ENCODE assay signal across 27 mouse cellular contexts in genomic region chr2:27654321-27655232, GRCm38 (mm10). TPM values are rescaled to one million over a fixed set of nuclear protein-coding genes. Genes with fewer than 3 reads are reported as not detected.
A peak's percentile ranks its signal among the peaks of the same experiment; 100 is the strongest.
DNase-seq lines count a peak whose midpoint lies in the region; ATAC-seq and TF ChIP-seq lines count a peak whose summit lies in the region.
"Had no signal": no experiment of that assay in that cellular context is flagged by ENCODE, and none has a peak within 500 bp of the region (broad histone marks: within the 10 kb centered on the region; RNA-seq: fewer than 3 reads in every experiment).

No protein-coding gene starts in this region.

- DNase-seq in MEL (ENCODE audit: low read depth, low spot score) = peak; percentile 48
- peak; percentile 28 for DNase-seq in brain, embryonic 14.5 days (ENCODE audit: low read depth)
- DNase-seq in embryonic facial prominence, embryonic 10.5 days (ENCODE audit: low spot score) = peak; percentile 29
- DNase-seq in urinary bladder, adult 18-20 months (ENCODE audit: low spot score in 2 of 2) = no peak
- no peak for DNase-seq in layer of hippocampus, adult 11-12 months (ENCODE audit: low spot score)
- DNase-seq in lung, postnatal 0 days (ENCODE audit: low spot score) = no peak
- no peak for DNase-seq in forebrain, embryonic 11.5 days (ENCODE audit: low spot score)
- DNase-seq: adrenal gland, adult 8-10 months; B cell, adult 2 months; cerebellum, postnatal 14 days; gastrocnemius, postnatal 14 days; heart, adult 2 months; kidney, adult 9 months; kidney, postnatal 25 days; layer of hippocampus, adult 9-11 months; lung, adult 18-20 months; lung, postnatal 4 days; thymus, adult 2 months had no signal

- H3K4me1 ChIP-seq in MEL (ENCODE audit: control insufficient read depth in 1 of 2, insufficient read depth in 2 of 2, low read length in 2 of 2) = peaks cover 3 to 21% of the 10 kb centered on the region in 2 experiments; a peak in 3 of 4 replicates
- H3K4me1 ChIP-seq in embryonic facial prominence, embryonic 10.5 days = peaks cover 39% of the 10 kb centered on the region
- peaks cover 7% of the 10 kb centered on the region; the same call in 1 of the 2 replicates for H3K4me1 ChIP-seq in liver, embryonic 16.5 days (ENCODE audit: control insufficient read depth, low read depth, low read length)
- no peaks in the 10 kb centered on the region for H3K4me1 ChIP-seq in lung, postnatal 0 days (ENCODE audit: insufficient read depth, low read depth, low read length)
- H3K4me1 ChIP-seq in forebrain, embryonic 11.5 days (replicated peaks; ENCODE audit: control insufficient read depth, insufficient read depth, low read length) = peaks cover 2% of the 10 kb centered on the region; the same call in 1 of the 2 replicates
- H3K4me1 ChIP-seq: forebrain, embryonic 15.5 days had no signal

- H3K36me3 ChIP-seq in MEL (ENCODE audit: control insufficient read depth in 1 of 2, insufficient read depth in 2 of 2, low read length in 2 of 2) = peaks cover 0 to 10% of the 10 kb centered on the region in 2 experiments; a peak in 2 of 4 replicates
- H3K36me3 ChIP-seq in embryonic facial prominence, embryonic 10.5 days (replicated peaks) = no peaks in the 10 kb centered on the region
- no peaks in the 10 kb centered on the region for H3K36me3 ChIP-seq in liver, embryonic 16.5 days (ENCODE audit: control insufficient read depth, insufficient read depth)
- no peaks in the 10 kb centered on the region for H3K36me3 ChIP-seq in lung, postnatal 0 days (ENCODE audit: insufficient read depth, low read length)
- no peaks in the 10 kb centered on the region for H3K36me3 ChIP-seq in forebrain, embryonic 11.5 days (ENCODE audit: control insufficient read depth, insufficient read depth, low read length)
- H3K36me3 ChIP-seq: embryonic facial prominence, embryonic 13.5 days; forebrain, embryonic 15.5 days; heart, embryonic 15.5 days; limb, embryonic 10.5 days; neural tube, embryonic 15.5 days had no signal

- no peaks in the 10 kb centered on the region for H3K9me3 ChIP-seq in MEL (replicated peaks; ENCODE audit: insufficient read depth, low read length)
- H3K9me3 ChIP-seq in embryonic facial prominence, embryonic 10.5 days = no peaks in the 10 kb centered on the region
- no peaks in the 10 kb centered on the region for H3K9me3 ChIP-seq in liver, embryonic 16.5 days (replicated peaks; ENCODE audit: control insufficient read depth, low read length)
- no peaks in the 10 kb centered on the region for H3K9me3 ChIP-seq in lung, postnatal 0 days (ENCODE audit: low read length)
- H3K9me3 ChIP-seq in forebrain, embryonic 11.5 days (ENCODE audit: control insufficient read depth, low read length) = no peaks in the 10 kb centered on the region
- H3K9me3 ChIP-seq: embryonic facial prominence, embryonic 13.5 days; forebrain, embryonic 15.5 days; heart, embryonic 15.5 days; limb, embryonic 10.5 days; neural tube, embryonic 15.5 days had no signal

- H3K9ac ChIP-seq in MEL (ENCODE audit: control insufficient read depth, low read depth, low read length, poor library complexity, severe bottlenecking) = no peak overlapping the region
- no peak overlapping the region for H3K9ac ChIP-seq in liver, embryonic 16.5 days (ENCODE audit: low read depth, low read length)
- no peak overlapping the region for H3K9ac ChIP-seq in lung, postnatal 0 days (replicated peaks; ENCODE audit: low read depth)
- H3K9ac ChIP-seq in forebrain, embryonic 11.5 days (ENCODE audit: low read length) = no peak overlapping the region
- H3K9ac ChIP-seq: embryonic facial prominence, embryonic 13.5 days; forebrain, embryonic 15.5 days; heart, embryonic 15.5 days; neural tube, embryonic 15.5 days had no signal

- ATAC-seq in liver, embryonic 16.5 days (ENCODE audit: low read depth) = peak; percentile 74
- ATAC-seq in lung, postnatal 0 days = no peak
- no peak for ATAC-seq in forebrain, embryonic 11.5 days (replicated peaks; ENCODE audit: low FRiP score)
- ATAC-seq: forebrain, embryonic 15.5 days; Patski had no signal

- TF ChIP-seq CTCF in MEL (IDR thresholded peaks at IDR 0.05 in 2 of 3, conservative IDR thresholded peaks at IDR 0.05 in 1 of 3; ENCODE audit: control insufficient read depth in 1 of 3, insufficient read depth in 1 of 3, low read depth in 2 of 3, low read length in 3 of 3, poor library complexity in 1 of 3, severe bottlenecking in 1 of 3) = no peak
- TF ChIP-seq CTCF in brain, embryonic 14.5 days (IDR thresholded peaks at IDR 0.05; ENCODE audit: borderline replicate concordance, extremely low read depth, insufficient read depth, insufficient read length) = no peak
- no peak for TF ChIP-seq CTCF in lung, postnatal 0 days (IDR thresholded peaks at IDR 0.05)

- H3K4me3 ChIP-seq in MEL (ENCODE audit: control insufficient read depth in 1 of 2, insufficient read depth in 1 of 2, low read depth in 2 of 2, low read length in 2 of 2) = no peak overlapping the region
- no peak overlapping the region for H3K4me3 ChIP-seq in embryonic facial prominence, embryonic 10.5 days
- H3K4me3 ChIP-seq in liver, embryonic 16.5 days (ENCODE audit: low read depth, low read length) = no peak overlapping the region
- H3K4me3 ChIP-seq in lung, postnatal 0 days (ENCODE audit: low read depth, low read length) = no peak overlapping the region
- no peak overlapping the region for H3K4me3 ChIP-seq in forebrain, embryonic 11.5 days (ENCODE audit: low read depth, low read length)
- H3K4me3 ChIP-seq: embryonic facial prominence, embryonic 13.5 days; forebrain, embryonic 15.5 days; heart, adult 2 months; heart, embryonic 15.5 days; left cerebral cortex, adult 2 months; limb, embryonic 10.5 days; neural tube, embryonic 15.5 days had no signal

- TF ChIP-seq EP300 in MEL (IDR thresholded peaks at IDR 0.05; ENCODE audit: low read depth in 1 of 2, low read length in 2 of 2) = peak; percentile 51 to 69; a peak in 3 of 4 replicates
- TF ChIP-seq EP300 in lung, postnatal 0 days (IDR thresholded peaks at IDR 0.05) = no peak

- H3K27ac ChIP-seq in MEL (ENCODE audit: control insufficient read depth, low read depth, low read length) = no peak overlapping the region
- no peak overlapping the region for H3K27ac ChIP-seq in embryonic facial prominence, embryonic 10.5 days (replicated peaks)
- H3K27ac ChIP-seq in liver, embryonic 16.5 days (ENCODE audit: low read length) = no peak overlapping the region
- no peak overlapping the region for H3K27ac ChIP-seq in lung, postnatal 0 days (ENCODE audit: low read length)
- H3K27ac ChIP-seq in forebrain, embryonic 11.5 days (ENCODE audit: low read depth, low read length) = no peak overlapping the region
- H3K27ac ChIP-seq: embryonic facial prominence, embryonic 13.5 days; forebrain, embryonic 15.5 days; heart, adult 2 months; heart, embryonic 15.5 days; left cerebral cortex, adult 2 months; limb, embryonic 10.5 days; neural tube, embryonic 15.5 days had no signal

- H3K27me3 ChIP-seq in MEL (ENCODE audit: control insufficient read depth in 1 of 2, insufficient read depth in 2 of 2, low read length in 2 of 2) = peaks cover 2 to 5% of the 10 kb centered on the region in 2 experiments; a peak in 2 of 4 replicates
- peaks cover 72% of the 10 kb centered on the region for H3K27me3 ChIP-seq in embryonic facial prominence, embryonic 10.5 days (replicated peaks; ENCODE audit: low read depth, poor library complexity, severe bottlenecking)
- no peaks in the 10 kb centered on the region for H3K27me3 ChIP-seq in liver, embryonic 16.5 days (ENCODE audit: control insufficient read depth, insufficient read depth, low read depth, low read length)
- no peaks in the 10 kb centered on the region for H3K27me3 ChIP-seq in lung, postnatal 0 days (replicated peaks; ENCODE audit: insufficient read depth, low read length)
- H3K27me3 ChIP-seq in forebrain, embryonic 11.5 days (ENCODE audit: control insufficient read depth, insufficient read depth, low read length) = no peaks in the 10 kb centered on the region
- H3K27me3 ChIP-seq: embryonic facial prominence, embryonic 13.5 days; forebrain, embryonic 15.5 days; heart, embryonic 15.5 days; neural tube, embryonic 15.5 days; Patski had no signal

- H3K4me2 ChIP-seq in liver, embryonic 16.5 days (ENCODE audit: low read depth, low read length) = 0 out of 2 replicates have a peak overlapping the region, but pooled peaks have one; percentile 5
- no peak overlapping the region for H3K4me2 ChIP-seq in lung, postnatal 0 days (replicated peaks; ENCODE audit: low read depth, low read length)
- H3K4me2 ChIP-seq in forebrain, embryonic 11.5 days (ENCODE audit: low read depth, low read length, severe bottlenecking) = no peak overlapping the region
- H3K4me2 ChIP-seq: embryonic facial prominence, embryonic 13.5 days; forebrain, embryonic 15.5 days; heart, embryonic 15.5 days; midbrain, embryonic 11.5 days; neural tube, embryonic 15.5 days had no signal

- TF ChIP-seq RAD21 in MEL (IDR thresholded peaks at IDR 0.05; ENCODE audit: low read depth, low read length) = no peak

- 49% methylated on average over 8 of the region's 8 CpGs for WGBS in embryonic facial prominence, embryonic 10.5 days
- WGBS in liver, embryonic 16.5 days (ENCODE audit: insufficient replicate concordance) = 24% methylated on average over 8 of the region's 8 CpGs
- 66% methylated on average over 8 of the region's 8 CpGs for WGBS in lung, postnatal 0 days
- 65% methylated on average over 8 of the region's 8 CpGs for WGBS in forebrain, embryonic 11.5 days

- H3K79me2 ChIP-seq in MEL (ENCODE audit: control insufficient read depth, insufficient read depth, low read length, poor library complexity) = no peaks in the 10 kb centered on the region

- TF ChIP-seq POLR2A in MEL (IDR thresholded peaks at IDR 0.05; ENCODE audit: control insufficient read depth in 1 of 2, insufficient read depth in 1 of 2, low read depth in 1 of 2, low read length in 2 of 2, poor library complexity in 1 of 2) = no peak
- no peak for TF ChIP-seq POLR2A in brain, embryonic 14.5 days (IDR thresholded peaks at IDR 0.05; ENCODE audit: borderline replicate concordance, extremely low read depth, insufficient read depth, insufficient read length, poor library complexity, severe bottlenecking)

TF ChIP-seq in MEL, 35 proteins besides CTCF, POLR2A, EP300 and RAD21 (continues in another document):
- TF ChIP-seq UBTF (IDR thresholded peaks at IDR 0.05; ENCODE audit: borderline replicate concordance, insufficient read depth, low read depth, low read length) (no peak), BHLHE40 (IDR thresholded peaks at IDR 0.05; ENCODE audit: borderline replicate concordance, low read depth, low read length) (peak; percentile 31; the same call in 1 of the 2 replicates), ZC3H11A (IDR thresholded peaks at IDR 0.05; ENCODE audit: low read depth, low read length) (no peak)

RNA-seq across cellular contexts. Expression of gene Rxra, which starts 21.7 kb away (rescaled TPM):
- total RNA-seq in MEL (2012; rRNA removed) = 9.6 and 11.7 TPM in 2 replicates
- 10 to 100 TPM in 1 of 2 experiments, not detected in 1; 19.6 TPM for polyA plus RNA-seq in MEL (2012; ENCODE audit: insufficient read depth in 1 of 2, insufficient read length in 2 of 2, low read depth in 1 of 2, low replicate concordance in 2 of 2, missing spikeins in 1 of 2)
- polyA plus RNA-seq in brain, embryonic 14.5 days (2012; rRNA removed) = 15.2 and 20.4 TPM in 2 replicates
- polyA plus RNA-seq in embryonic facial prominence, embryonic 10.5 days (2016; fragmentation: Nextera tagmentation; extraction: Ambion mirVana) = 8.8 and 9.3 TPM in 2 replicates
- 4.9 and 5.5 TPM in 2 replicates for polyA plus RNA-seq in liver, embryonic 16.5 days (2015; fragmentation: Nextera tagmentation; extraction: Ambion mirVana)
- 9.6 and 10.3 TPM in 2 replicates for polyA plus RNA-seq in lung, postnatal 0 days (2015; fragmentation: Nextera tagmentation; extraction: Ambion mirVana)
- polyA plus RNA-seq in forebrain, embryonic 11.5 days (2014; fragmentation: Nextera tagmentation; extraction: Ambion mirVana) = 6.5 and 6.9 TPM in 2 replicates

Comparison
In these comparisons a context has a peak if more than half of its experiments do, and no peak if none do; other contexts are left out.
1. DNase-seq: peak in MEL (single experiment), brain, embryonic 14.5 days (single experiment) and embryonic facial prominence, embryonic 10.5 days (single experiment); none in urinary bladder, adult 18-20 months (0 of 2), layer of hippocampus, adult 11-12 months (single experiment), lung, postnatal 0 days (single experiment) and forebrain, embryonic 11.5 days (single experiment).